Mouse (Mus musculus) thymus, postnatal 4 days (tissue): Measurements from ENCODE around the gene Zfp574.

Experiments
- DNase-seq: peaks from one replicate; pipeline ENCODE4 v3.0.0; 2021

The Zfp574 gene

DNA sequence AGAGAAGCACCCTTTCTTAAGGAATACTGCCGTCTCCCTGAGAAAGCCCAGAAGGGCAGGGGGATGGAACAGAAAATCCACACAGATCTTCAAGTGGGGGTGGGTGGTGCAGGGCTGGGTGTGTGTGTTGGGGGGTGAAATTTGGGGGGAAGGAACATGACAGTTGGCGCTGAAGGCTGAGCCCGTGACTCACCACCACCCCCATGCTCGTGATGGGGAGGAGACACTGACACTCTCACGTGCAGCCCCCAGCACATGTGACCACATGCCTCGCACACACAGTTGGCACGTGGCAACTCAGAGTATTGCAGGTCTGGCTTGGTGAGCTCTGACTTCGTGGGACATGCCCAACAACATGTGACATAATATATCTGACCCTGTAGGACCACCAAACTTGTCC lies 1.6 kb downstream of the Zfp574 start:
- DNase-seq: no peak

- DNase-seq: no peak
These were observed 3.9 kb downstream of the Zfp574 start for GRCm38 (mm10) chr7:25076296-25076662.

DNA sequence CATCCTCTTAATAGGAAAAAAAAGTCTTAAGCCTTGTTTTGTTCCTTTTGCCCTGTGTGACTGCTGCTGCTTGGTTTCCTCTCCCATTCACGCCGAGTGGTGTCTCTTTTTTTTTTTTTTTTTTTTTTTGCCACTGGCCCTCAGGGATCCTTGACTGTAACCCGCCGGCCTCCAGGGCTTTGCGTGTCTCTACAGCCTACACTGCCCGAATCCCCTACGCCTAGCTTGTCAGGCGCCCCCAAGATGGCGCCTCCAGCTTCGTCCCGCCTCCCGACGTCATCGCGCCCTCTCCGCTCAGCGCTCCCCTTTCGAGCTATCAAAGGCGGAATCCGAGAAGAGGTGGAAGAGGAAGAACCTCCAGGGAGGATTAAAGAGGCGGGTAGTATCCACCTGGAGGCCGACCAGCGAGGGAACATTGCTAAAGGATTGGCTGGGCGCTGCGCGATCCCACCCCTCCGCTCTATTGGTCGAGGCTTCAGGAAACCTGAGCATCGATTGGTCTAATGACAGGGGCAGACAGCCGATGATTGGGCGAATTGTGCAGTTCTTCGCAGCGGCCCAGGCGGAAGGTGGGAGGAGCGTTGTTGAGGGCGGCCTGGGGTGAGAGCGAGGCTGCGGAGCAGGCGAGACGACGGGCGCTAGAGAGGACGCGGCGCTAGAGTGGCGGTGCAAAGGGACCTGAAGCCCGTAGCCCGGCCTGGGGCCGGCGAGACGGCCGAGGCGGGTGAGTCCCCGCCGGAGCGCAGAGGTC lies 4.5 kb downstream of the Zfp574 start:
- peak; percentile 95 for DNase-seq

DNA sequence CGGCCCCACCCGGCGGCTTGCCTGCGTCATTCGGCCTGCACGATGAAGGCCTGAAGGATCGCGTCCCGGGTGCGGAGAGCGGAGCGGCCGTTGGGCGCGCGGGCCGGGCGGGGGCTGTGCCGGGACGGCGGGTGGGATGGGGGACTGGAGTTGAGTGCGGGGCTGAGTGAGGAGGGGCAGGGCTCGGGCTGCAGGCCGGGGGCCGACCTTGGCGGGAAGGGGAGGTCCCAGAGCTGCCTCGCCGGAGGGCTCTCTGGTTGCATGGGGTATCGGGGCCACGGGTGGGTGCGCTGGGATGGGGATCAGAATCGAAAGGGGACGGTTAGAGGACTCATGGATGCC lies 5.0 kb downstream of the Zfp574 start:
- no peak for DNase-seq

- no peak for DNase-seq
These were observed 7.2 kb downstream of the Zfp574 start for GRCm38 (mm10) chr7:25079496-25080026.

GRCm38 (mm10) chr7:25080431-25080830 lies 8.1 kb downstream of the Zfp574 start:
- no peak for DNase-seq

- DNase-seq: peak; percentile 64
These were observed 10.1 kb downstream of the Zfp574 start for GRCm38 (mm10) chr7:25082510-25082909.

GRCm38 (mm10) chr7:25084621-25085020 lies 12.3 kb downstream of the Zfp574 start:
- DNase-seq: no peak

- no peak for DNase-seq
These were observed 14.3 kb downstream of the Zfp574 start for GRCm38 (mm10) chr7:25086656-25087055.

- DNase-seq: no peak
These were observed 15.0 kb downstream of the Zfp574 start for GRCm38 (mm10) chr7:25087256-25087912.

DNA sequence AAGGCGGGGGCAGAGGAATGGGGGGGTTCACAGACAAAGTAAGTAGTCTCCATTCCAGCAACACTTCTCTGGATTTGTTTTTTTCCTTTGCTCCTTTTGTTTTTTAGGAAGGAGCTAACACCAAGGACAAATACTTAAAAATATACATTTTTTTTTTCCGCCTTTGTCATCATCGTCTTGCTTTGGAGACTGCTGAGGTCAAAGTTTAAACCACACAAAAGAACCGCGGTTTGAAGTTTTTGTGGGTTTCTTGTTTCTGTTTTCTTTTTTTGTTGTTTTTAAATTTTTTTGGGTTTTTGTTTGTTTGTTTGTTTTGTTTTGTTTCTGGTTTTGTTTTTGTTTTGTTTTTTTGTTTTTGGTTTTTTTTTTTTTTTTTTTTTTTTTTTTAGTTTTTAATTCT lies 15.6 kb downstream of the Zfp574 start:
- no peak for DNase-seq

DNA sequence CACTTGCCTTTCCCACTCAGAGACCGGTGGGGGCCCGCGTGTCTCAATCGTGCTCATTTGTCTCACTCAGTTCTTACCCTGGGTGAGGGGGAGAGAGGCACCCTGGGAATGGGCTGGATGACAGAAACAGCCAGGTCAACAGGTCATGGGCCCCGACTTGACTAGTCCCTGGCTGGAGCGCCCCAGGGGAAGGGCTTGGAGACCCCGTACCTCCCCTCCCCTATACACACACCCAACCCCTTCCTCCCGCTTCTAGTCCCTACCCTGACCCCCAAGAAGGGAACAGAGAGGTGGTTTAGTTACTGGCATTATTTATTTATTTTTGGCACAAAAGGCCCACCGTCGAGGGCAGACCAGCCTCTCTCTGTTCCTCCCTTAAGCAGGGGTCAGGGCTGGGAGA lies 16.2 kb downstream of the Zfp574 start:
- DNase-seq: no peak

DNA sequence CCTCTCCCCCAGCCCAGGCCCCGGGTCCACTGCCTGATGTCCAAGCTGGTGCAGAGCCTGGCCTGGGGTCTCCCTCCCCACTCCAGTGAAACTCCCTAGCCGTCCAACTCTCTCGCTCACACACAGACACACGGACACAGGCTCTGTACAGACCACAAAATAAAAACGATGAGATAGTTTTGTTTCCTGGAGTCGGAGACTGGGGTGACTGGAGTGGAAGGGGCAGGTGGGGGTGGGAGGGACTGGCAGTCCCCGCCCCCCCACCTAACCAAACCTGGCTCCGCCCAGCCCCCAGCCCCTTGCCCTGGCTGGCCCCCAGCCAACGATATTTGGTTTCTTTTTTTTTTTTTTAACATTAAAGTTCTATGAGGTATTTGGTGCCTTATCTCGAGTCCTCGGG lies 16.6 kb downstream of the Zfp574 start:
- DNase-seq: no peak

- DNase-seq: no peak
These were observed 17.5 kb downstream of the Zfp574 start for GRCm38 (mm10) chr7:25089875-25090274.

DNA sequence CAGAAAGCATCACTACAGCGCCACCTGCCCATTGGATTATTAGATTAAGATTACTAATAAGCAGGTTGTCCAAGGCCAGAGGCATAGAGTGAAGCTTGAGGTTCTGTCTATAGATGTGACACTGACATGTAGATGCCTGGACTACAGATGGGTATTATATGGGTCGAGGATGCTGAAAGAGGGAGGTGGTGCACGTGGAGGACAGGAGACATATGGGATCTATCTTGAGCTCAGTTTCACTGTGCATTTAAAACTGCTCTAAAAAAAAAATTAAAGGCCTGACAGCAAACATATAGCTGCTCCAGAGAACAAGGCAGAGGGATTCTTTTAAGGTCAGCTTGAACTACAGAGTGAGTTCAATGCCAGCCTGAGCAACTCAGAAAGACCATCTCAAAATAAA lies 25.8 kb downstream of the Zfp574 start:
- DNase-seq: no peak

DNA sequence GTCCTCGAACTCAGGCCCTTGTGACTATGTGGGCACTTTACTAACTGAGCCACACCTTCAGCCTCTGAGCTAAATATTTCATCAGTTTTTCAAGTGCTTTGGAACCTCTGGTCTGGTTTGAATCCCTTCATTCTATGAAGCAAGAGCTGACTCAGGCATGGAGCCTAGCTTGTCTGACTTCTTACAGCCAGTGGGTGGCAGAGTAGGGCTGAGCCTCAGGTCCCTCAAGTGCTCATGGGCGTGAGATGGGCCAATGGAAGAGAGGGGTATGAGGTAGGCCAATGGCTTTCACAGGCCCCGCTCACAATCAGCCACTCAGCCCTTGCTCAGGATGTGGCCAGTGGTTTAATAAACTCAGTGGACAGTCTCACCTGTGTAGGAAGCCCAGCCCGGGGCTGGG lies 27.2 kb downstream of the Zfp574 start:
- DNase-seq: no peak

DNA sequence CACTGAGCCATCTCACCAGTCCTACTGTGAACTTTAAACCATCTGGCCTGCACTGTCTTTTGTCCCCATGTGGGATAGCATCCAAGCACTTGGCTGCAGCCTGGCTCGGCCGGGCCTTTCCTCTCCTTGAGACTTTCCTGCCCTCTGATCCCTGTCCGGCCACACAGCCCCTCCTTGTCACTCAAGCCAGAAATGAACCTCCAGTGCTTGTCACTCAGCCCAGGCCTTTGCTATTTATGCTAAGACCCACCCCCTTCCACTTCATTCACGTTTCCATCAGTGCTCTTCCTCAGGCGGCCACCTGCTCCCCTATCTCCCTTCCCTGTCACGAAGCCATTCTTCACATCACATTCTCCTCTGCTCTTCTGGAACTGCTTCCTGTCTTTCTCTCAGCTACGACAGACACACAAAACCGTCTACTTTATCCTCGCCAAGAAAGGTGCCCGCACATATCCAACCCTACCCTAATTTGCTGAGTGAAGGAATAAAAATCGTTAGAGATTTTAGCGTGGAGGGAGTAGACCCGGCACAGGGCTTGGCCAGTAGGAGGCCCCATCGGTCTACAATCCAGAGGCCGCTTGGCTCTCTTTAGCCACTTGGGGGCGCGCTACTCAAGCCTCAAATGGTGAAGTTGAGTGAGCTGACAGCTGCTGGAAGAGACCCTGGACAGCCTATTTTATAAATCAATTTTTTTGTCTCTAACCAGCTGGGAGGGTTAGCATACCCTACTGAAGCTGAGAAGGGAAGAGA lies 33.2 kb downstream of the Zfp574 start:
- peak; percentile 93 for DNase-seq

GRCm38 (mm10) chr7:25106790-25107502 lies 34.6 kb downstream of the Zfp574 start:
- no peak for DNase-seq

DNA sequence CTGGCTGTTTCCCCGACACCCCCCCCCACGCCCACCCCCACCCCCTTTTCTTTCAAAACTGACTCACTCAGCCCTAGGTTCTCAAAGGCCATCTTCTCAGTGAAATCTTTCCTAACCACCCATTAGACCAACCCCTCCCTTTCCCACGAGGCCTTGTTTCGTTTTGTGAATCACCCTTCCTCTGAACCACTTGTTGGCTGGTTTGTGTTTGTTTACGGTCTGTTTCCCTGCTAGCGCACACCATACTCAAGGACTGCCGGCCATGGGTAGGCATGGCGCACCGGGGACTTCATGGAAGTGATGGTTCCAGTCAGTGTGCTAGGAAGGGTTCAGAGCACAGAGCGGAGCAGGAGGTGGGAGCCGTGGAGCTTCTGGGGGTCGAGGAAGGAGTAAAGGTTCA lies 37.0 kb downstream of the Zfp574 start:
- DNase-seq: no peak

GRCm38 (mm10) chr7:25110336-25110735 lies 38.0 kb downstream of the Zfp574 start:
- no peak for DNase-seq

- DNase-seq: no peak
These were observed 40.0 kb downstream of the Zfp574 start for GRCm38 (mm10) chr7:25112178-25112955.

GRCm38 (mm10) chr7:25112956-25113603 lies 40.7 kb downstream of the Zfp574 start:
- no peak for DNase-seq
